Mouse (Mus musculus): ENCODE measurements around the gene Rapgef5. TPM values are rescaled to one million over a fixed set of nuclear protein-coding genes. Genes with fewer than 3 reads are reported as not detected.

The Rapgef5 gene
- total and polyA plus RNA-seq, 3 experiments = 4.2 to 6.8 (median 4.8) TPM

DNA sequence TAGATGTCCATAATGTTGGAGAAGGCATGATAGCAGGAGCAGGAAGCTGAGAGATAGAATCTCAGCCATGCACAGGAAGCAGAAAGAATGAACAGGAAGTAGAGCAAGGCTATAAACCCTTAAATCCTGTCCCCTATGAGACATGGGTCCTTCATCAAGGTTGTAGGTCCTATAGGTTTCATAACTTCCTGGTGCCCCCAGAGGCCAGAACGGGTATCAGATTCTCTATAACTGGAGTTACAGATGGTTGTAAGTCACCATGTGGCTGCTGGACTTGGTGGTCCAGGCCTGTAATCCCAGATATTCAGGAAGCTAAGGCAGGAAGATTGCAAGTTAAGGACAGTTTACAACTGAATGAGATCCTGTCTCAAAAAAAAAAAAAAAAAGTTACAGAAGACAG, 8.5 kb upstream of the Rapgef5 start:
- dilution Hi-C loops (cut with MboI; ENCODE audit: extremely low pct_ligation_motif_present, extremely low pct_unique_long_range_greater_than_20kb, low sequenced_read_pairs) = no loop called here
- H3K27ac ChIP-seq (ENCODE audit: insufficient read depth, low read depth) = no peak overlapping the region

DNA sequence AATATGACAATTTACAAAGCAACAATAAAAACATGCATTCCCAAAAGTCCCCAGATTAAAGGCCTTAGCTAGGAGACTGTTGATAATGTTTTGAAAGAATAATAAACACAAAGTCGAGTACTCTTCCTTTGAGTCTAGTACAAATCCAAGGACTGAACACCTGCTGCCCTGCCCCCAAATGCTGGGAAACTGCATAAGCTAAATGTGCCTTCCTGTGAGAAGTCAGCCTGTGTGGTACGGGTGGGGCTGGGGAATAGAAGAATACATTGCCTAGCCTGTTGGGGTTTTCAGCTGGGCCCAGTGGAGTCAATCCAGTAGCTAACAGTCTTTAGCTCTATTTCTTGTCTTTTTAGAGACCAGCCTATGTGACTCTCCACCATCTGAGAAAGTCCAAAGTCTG, 6.4 kb upstream of the Rapgef5 start:
- dilution Hi-C loops (cut with MboI; ENCODE audit: extremely low pct_ligation_motif_present, extremely low pct_unique_long_range_greater_than_20kb, low sequenced_read_pairs) (no loop called here), in situ Hi-C loops (cut with MboI; ENCODE audit: low pct_ligation_motif_present, low pct_unique_long_range_greater_than_20kb, low sequenced_read_pairs) (no loop called here)
- no peaks in the 10 kb centered on the region for H3K4me1 ChIP-seq (ENCODE audit: control insufficient read depth in 1 of 2, insufficient read depth in 2 of 2)
- no peak overlapping the region for H3K27ac ChIP-seq (ENCODE audit: insufficient read depth, low read depth)
- H3K79me2 ChIP-seq (replicated peaks; ENCODE audit: control insufficient read depth, extremely low read depth, insufficient read depth, poor library complexity, severe bottlenecking) = no peaks in the 10 kb centered on the region
- no peak overlapping the region for H3K4me3 ChIP-seq (replicated peaks in 1 of 3; ENCODE audit: low read depth in 2 of 3, low read length in 2 of 3, poor library complexity in 1 of 3)
- no peaks in the 10 kb centered on the region for H3K27me3 ChIP-seq (replicated peaks)
- TF ChIP-seq JUND (conservative IDR thresholded peaks at IDR 0.05; ENCODE audit: low read depth, low read length) (no peak), ZC3H11A (IDR thresholded peaks at IDR 0.05; ENCODE audit: low read depth, low read length) (no peak), USF1 (IDR thresholded peaks at IDR 0.05; ENCODE audit: low read depth, low read length) (no peak), POLR2AphosphoS2 (IDR thresholded peaks at IDR 0.05; ENCODE audit: low read depth, low read length) (no peak), UBTF (IDR thresholded peaks at IDR 0.05; ENCODE audit: low read depth, low read length) (no peak), ZKSCAN1 (IDR thresholded peaks at IDR 0.05; ENCODE audit: borderline replicate concordance, low read depth, low read length) (no peak), RAD21 (IDR thresholded peaks at IDR 0.05; ENCODE audit: low read depth, low read length) (no peak), MAZ (IDR thresholded peaks at IDR 0.05; ENCODE audit: low read depth, low read length) (no peak)
- no peak overlapping the region for H3K9ac ChIP-seq (ENCODE audit: insufficient read depth, low read depth)
- no peak for DNase-seq (ENCODE audit: extremely low read depth)
- H3K36me3 ChIP-seq (replicated peaks in 1 of 2; ENCODE audit: control insufficient read depth in 1 of 2, insufficient read depth in 1 of 2, low read length in 1 of 2) = no peaks in the 10 kb centered on the region
- H3K4me2 ChIP-seq (ENCODE audit: insufficient read depth, low read depth, poor library complexity, severe bottlenecking) = no peak overlapping the region
- H3K9me3 ChIP-seq (replicated peaks; ENCODE audit: low read length) = no peaks in the 10 kb centered on the region

More for the DNA sequence above, 8.5 kb upstream of the Rapgef5 start:
- TF ChIP-seq UBTF (IDR thresholded peaks at IDR 0.05; ENCODE audit: low read depth, low read length) = no peak
- no peak for TF ChIP-seq GABPA (IDR thresholded peaks at IDR 0.05; ENCODE audit: insufficient replicate concordance, low read depth, low read length)
- TF ChIP-seq BHLHE40 (IDR thresholded peaks at IDR 0.05; ENCODE audit: low read depth, low read length) = no peak
- TF ChIP-seq IRF4 (IDR thresholded peaks at IDR 0.05; ENCODE audit: low read depth, low read length) = no peak
- no peak for TF ChIP-seq ETS1 (conservative IDR thresholded peaks at IDR 0.05; ENCODE audit: low read depth, low read length)
- TF ChIP-seq HCFC1 (IDR thresholded peaks at IDR 0.05; ENCODE audit: low read depth, low read length) = no peak
- no peak for TF ChIP-seq NRF1 (IDR thresholded peaks at IDR 0.05; ENCODE audit: low read depth, low read length)
- TF ChIP-seq CTCF (conservative IDR thresholded peaks at IDR 0.05 in 1 of 2, IDR thresholded peaks at IDR 0.05 in 1 of 2; ENCODE audit: low read depth in 2 of 2, low read length in 2 of 2) = peak; percentile 8 to 48; a peak in 2 of 4 replicates
- no peak for TF ChIP-seq CHD2 (IDR thresholded peaks at IDR 0.05; ENCODE audit: low read length)
- no peak for TF ChIP-seq ELF1 (IDR thresholded peaks at IDR 0.05; ENCODE audit: low read depth, low read length)
- TF ChIP-seq RAD21 (IDR thresholded peaks at IDR 0.05; ENCODE audit: low read depth, low read length) = peak; percentile 7
- TF ChIP-seq EP300 (IDR thresholded peaks at IDR 0.05; ENCODE audit: low read length) = no peak
- TF ChIP-seq KAT2A (IDR thresholded peaks at IDR 0.05; ENCODE audit: insufficient replicate concordance, low read length) = no peak
- H3K4me2 ChIP-seq (ENCODE audit: insufficient read depth, low read depth, poor library complexity, severe bottlenecking) = no peak overlapping the region
- H3K4me3 ChIP-seq (replicated peaks in 1 of 3; ENCODE audit: low read depth in 2 of 3, low read length in 2 of 3, poor library complexity in 1 of 3) = no peak overlapping the region
- H3K36me3 ChIP-seq (replicated peaks in 1 of 2; ENCODE audit: control insufficient read depth in 1 of 2, insufficient read depth in 1 of 2, low read length in 1 of 2) = no peaks in the 10 kb centered on the region
- no peaks in the 10 kb centered on the region for H3K79me2 ChIP-seq (replicated peaks; ENCODE audit: control insufficient read depth, extremely low read depth, insufficient read depth, poor library complexity, severe bottlenecking)
- no peak overlapping the region for H3K9ac ChIP-seq (ENCODE audit: insufficient read depth, low read depth)
- no peaks in the 10 kb centered on the region for H3K9me3 ChIP-seq (replicated peaks; ENCODE audit: low read length)
- no peaks in the 10 kb centered on the region for H3K4me1 ChIP-seq (ENCODE audit: control insufficient read depth in 1 of 2, insufficient read depth in 2 of 2)
- in situ Hi-C loops (cut with MboI; ENCODE audit: low pct_ligation_motif_present, low pct_unique_long_range_greater_than_20kb, low sequenced_read_pairs) = no loop called here
- H3K27me3 ChIP-seq (replicated peaks) = no peaks in the 10 kb centered on the region
- DNase-seq (ENCODE audit: extremely low read depth) = peak; percentile 24

Measured in CH12.LX (cell line).